Mouse (Mus musculus) hindbrain, embryonic 13.5 days (tissue): ENCODE measurements at regions not wholly inside any gene's neighbourhood (a gene's known extent, or its start where the extent isn't known, plus 50 kb on each side); places are given as distances from the start of the nearest gene placed in this dataset.

Experiments
- ATAC-seq: fragments of 200-750 bp; cut with Nextera tagmentation; 2 replicates; pipeline ENCODE4 v1.8.0; 2017; ENCODE audit warnings: moderate TSS enrichment; ENCODE audit not compliant: low FRiP score
- H3K27ac ChIP-seq: fragments of 300-500 bp; sonication (generic); 2 replicates; pipeline ENCODE4 v1.5.1; 2015; ENCODE audit warnings: inconsistent platforms, mild to moderate bottlenecking, moderate library complexity
- H3K27me3 ChIP-seq: fragments of 300-500 bp; sonication (generic); 2 replicates; pipeline ENCODE4 v1.6.1; 2015; ENCODE audit warnings: mild to moderate bottlenecking, inconsistent platforms
- H3K36me3 ChIP-seq: fragments of 300-500 bp; sonication (generic); 2 replicates; pipeline ENCODE4 v1.6.1; 2015; ENCODE audit warnings: mild to moderate bottlenecking, inconsistent platforms
- H3K4me1 ChIP-seq: fragments of 300-500 bp; sonication (generic); replicated peaks from 2 replicates; pipeline ENCODE4 v1.6.1; 2015; ENCODE audit warnings: inconsistent platforms
- H3K4me2 ChIP-seq: fragments of 300-500 bp; sonication (generic); 2 replicates; pipeline ENCODE4 v1.6.1; 2015; ENCODE audit warnings: inconsistent platforms, mild to moderate bottlenecking, moderate library complexity
- H3K4me3 ChIP-seq: fragments of 300-500 bp; sonication (generic); 2 replicates; pipeline ENCODE4 v1.5.1; 2015; ENCODE audit warnings: mild to moderate bottlenecking, inconsistent platforms
- H3K9ac ChIP-seq: fragments of 300-500 bp; sonication (generic); 2 replicates; pipeline ENCODE4 v1.6.1; 2015; ENCODE audit warnings: mild to moderate bottlenecking, inconsistent platforms
- H3K9me3 ChIP-seq: fragments of 300-500 bp; sonication (generic); 2 replicates; pipeline ENCODE4 v1.6.1; 2016; ENCODE audit warnings: inconsistent platforms
- whole genome bisulfite sequencing: fragments of 180-500 bp; shearing (Covaris S2); methylation state at CpG from one replicate; pipeline ENCODE4 v1.1.7; 2015; 5-methylcytosine and 5-hydroxymethylcytosine counted together

GRCm38 (mm10) chr14:33729115-33729884, 140.3 kb downstream of the Ptpn20 start:
- WGBS, result 50% methylated on average over 14 of the region's 14 CpGs
- H3K36me3 ChIP-seq, result no peaks in the 10 kb centered on the region
- peaks cover 20% of the 10 kb centered on the region for H3K4me1 ChIP-seq
- H3K4me2 ChIP-seq, result no peak overlapping the region
- no peak overlapping the region for H3K9ac ChIP-seq
- no peaks in the 10 kb centered on the region for H3K9me3 ChIP-seq
- 0 out of 2 replicates have a peak, but pooled peaks cover 3% of the 10 kb centered on the region for H3K27me3 ChIP-seq
- H3K4me3 ChIP-seq, result no peak overlapping the region
- H3K27ac ChIP-seq, result no peak overlapping the region
- ATAC-seq, result peak; percentile 43; the same call in 1 of the 2 replicates

DNA sequence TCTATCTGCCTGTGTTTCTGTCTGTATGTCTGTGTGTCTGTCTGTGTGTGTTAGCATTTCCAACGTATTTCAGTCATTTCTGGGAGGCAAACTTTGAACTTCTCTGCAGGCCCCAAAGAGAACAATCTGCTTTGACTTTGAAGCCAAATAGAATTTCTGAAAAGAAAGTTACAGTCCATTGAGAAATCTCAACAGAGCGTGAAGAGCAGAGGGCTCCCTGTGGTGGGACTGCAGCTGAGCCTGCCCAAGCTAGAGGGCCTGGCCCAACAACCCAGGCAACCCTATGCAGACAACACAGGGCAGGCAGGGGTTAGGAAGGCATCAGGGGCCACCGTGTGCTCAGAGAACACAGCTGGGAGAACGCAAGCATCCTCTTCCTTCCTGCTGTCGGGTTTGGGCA, 143.7 kb downstream of the Ptpn20 start:
- H3K4me1 ChIP-seq, result peaks cover 22% of the 10 kb centered on the region
- no peaks in the 10 kb centered on the region for H3K9me3 ChIP-seq
- H3K4me2 ChIP-seq, result no peak overlapping the region
- no peaks in the 10 kb centered on the region for H3K36me3 ChIP-seq
- H3K27ac ChIP-seq, result no peak overlapping the region
- 22% methylated on average over 5 of the region's 5 CpGs for WGBS
- no peak overlapping the region for H3K4me3 ChIP-seq
- H3K9ac ChIP-seq, result no peak overlapping the region
- 0 out of 2 replicates have a peak, but pooled peaks cover 3% of the 10 kb centered on the region for H3K27me3 ChIP-seq
- ATAC-seq, result no peak

GRCm38 (mm10) chr14:33734446-33735043, 145.5 kb downstream of the Ptpn20 start:
- H3K4me3 ChIP-seq, result no peak overlapping the region
- no peak overlapping the region for H3K27ac ChIP-seq
- 0 out of 2 replicates have a peak, but pooled peaks have one; percentile 52 for ATAC-seq
- no peaks in the 10 kb centered on the region for H3K9me3 ChIP-seq
- WGBS, result 51% methylated on average over 5 of the region's 5 CpGs
- H3K36me3 ChIP-seq, result no peaks in the 10 kb centered on the region
- H3K27me3 ChIP-seq, result 0 out of 2 replicates have a peak, but pooled peaks cover 3% of the 10 kb centered on the region
- H3K4me2 ChIP-seq, result no peak overlapping the region
- H3K9ac ChIP-seq, result no peak overlapping the region
- peaks cover 19% of the 10 kb centered on the region for H3K4me1 ChIP-seq

- Histone ChIP-seq H3K27me3 (no peaks in the 10 kb centered on the region), H3K4me2 (no peak overlapping the region), H3K9me3 (no peaks in the 10 kb centered on the region), H3K4me1 (peaks cover 15% of the 10 kb centered on the region), H3K36me3 (no peaks in the 10 kb centered on the region), H3K27ac (no peak overlapping the region), H3K9ac (no peak overlapping the region), H3K4me3 (no peak overlapping the region)
- 86% methylated on average over 3 of the region's 3 CpGs for WGBS
- no peak for ATAC-seq
Measured at GRCm38 (mm10) chr14:33735653-33736052, 146.6 kb downstream of the Ptpn20 start.

GRCm38 (mm10) chr14:33746181-33746580, 157.2 kb downstream of the Ptpn20 start:
- 87% methylated on average over 4 of the region's 4 CpGs for WGBS
- no peaks in the 10 kb centered on the region for H3K9me3 ChIP-seq
- no peaks in the 10 kb centered on the region for H3K27me3 ChIP-seq
- H3K36me3 ChIP-seq, result no peaks in the 10 kb centered on the region
- H3K4me1 ChIP-seq, result no peaks in the 10 kb centered on the region
- no peak overlapping the region for H3K27ac ChIP-seq
- no peak overlapping the region for H3K9ac ChIP-seq
- no peak for ATAC-seq
- H3K4me2 ChIP-seq, result no peak overlapping the region
- no peak overlapping the region for H3K4me3 ChIP-seq

DNA sequence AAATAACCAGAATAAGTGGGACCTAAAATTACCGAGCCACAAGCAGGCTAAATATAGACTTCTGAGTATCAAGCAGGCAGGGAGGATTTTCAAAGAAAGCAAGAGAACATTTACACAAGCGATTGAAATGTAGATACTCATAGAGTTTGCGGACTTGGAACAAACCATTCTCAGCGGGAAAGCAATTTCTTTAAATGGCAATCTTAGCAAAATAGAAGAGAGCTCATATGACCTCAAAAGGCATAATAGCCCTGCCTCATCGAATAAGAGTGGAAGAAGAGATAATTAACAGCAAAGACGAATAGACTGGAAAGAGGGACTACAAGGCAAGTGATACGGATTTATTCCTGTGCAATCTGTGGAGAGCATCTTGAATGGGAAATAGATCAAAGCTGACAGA, 163.7 kb upstream of the Gdf10 start:
- Histone ChIP-seq H3K4me2 (no peak overlapping the region), H3K4me1 (0 out of 2 replicates have a peak, but pooled peaks cover 4% of the 10 kb centered on the region), H3K4me3 (no peak overlapping the region), H3K27me3 (no peaks in the 10 kb centered on the region), H3K36me3 (no peaks in the 10 kb centered on the region), H3K9me3 (0 out of 2 replicates have a peak, but pooled peaks cover 6% of the 10 kb centered on the region), H3K9ac (no peak overlapping the region), H3K27ac (no peak overlapping the region)
- WGBS, result 60% methylated on average over 7 of the region's 7 CpGs
- ATAC-seq, result no peak

DNA sequence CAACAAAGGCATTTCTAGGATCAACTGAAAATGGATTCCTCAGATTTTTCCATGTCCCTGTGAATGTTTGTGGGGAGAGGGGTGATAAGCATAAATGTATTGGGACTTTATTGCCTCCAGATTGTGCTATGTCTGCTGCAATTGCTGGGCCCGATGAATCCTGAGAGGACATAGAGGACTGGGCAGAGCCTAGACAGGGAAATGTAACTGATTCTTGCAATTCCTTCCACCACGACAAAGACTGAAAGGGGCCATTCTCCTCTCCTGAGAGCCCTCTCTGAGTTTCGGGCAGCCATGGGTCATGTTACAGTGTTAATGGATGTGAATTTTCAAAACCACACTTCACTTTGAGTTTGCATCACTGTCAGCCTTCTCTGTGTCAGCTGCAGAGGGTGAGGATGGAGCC, 159.7 kb upstream of the Gdf10 start:
- no peaks in the 10 kb centered on the region for H3K27me3 ChIP-seq
- 0 out of 2 replicates have a peak, but pooled peaks cover 4% of the 10 kb centered on the region for H3K4me1 ChIP-seq
- no peaks in the 10 kb centered on the region for H3K9me3 ChIP-seq
- H3K4me2 ChIP-seq, result no peak overlapping the region
- 65% methylated on average over 3 of the region's 3 CpGs for WGBS
- no peak for ATAC-seq
- no peak overlapping the region for H3K4me3 ChIP-seq
- no peak overlapping the region for H3K27ac ChIP-seq
- no peak overlapping the region for H3K9ac ChIP-seq
- no peaks in the 10 kb centered on the region for H3K36me3 ChIP-seq

- Histone ChIP-seq H3K27me3 (no peaks in the 10 kb centered on the region), H3K4me2 (no peak overlapping the region), H3K27ac (no peak overlapping the region), H3K9me3 (no peaks in the 10 kb centered on the region), H3K4me1 (no peaks in the 10 kb centered on the region), H3K36me3 (no peaks in the 10 kb centered on the region), H3K9ac (no peak overlapping the region), H3K4me3 (no peak overlapping the region)
- WGBS, result 83% methylated on average over 1 of the region's 1 CpGs
- ATAC-seq, result no peak
Measured at GRCm38 (mm10) chr14:33765767-33766166, 157.6 kb upstream of the Gdf10 start.

DNA sequence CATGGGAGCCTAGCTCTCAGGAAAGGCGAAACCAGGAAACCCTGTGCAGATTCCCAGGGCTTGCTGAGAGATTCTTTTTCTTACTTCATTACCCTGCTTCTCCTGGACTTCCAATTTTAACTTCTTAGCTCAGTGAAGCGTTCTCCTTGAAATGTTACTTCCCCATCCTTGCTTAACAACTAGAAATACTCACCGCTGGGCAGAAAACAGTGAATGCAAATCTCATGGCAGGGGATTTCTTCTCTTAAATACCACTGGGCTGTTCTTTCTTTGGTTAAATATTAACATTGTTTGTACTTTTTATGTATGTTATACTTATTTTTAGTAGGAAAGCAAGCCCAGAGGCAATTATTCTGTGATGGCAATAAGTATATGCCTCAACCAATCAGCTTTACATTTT, 151.0 kb upstream of the Gdf10 start:
- no peak for ATAC-seq
- WGBS, result 91% methylated on average over 3 of the region's 3 CpGs
- no peak overlapping the region for H3K27ac ChIP-seq
- no peaks in the 10 kb centered on the region for H3K27me3 ChIP-seq
- H3K4me3 ChIP-seq, result no peak overlapping the region
- H3K36me3 ChIP-seq, result no peaks in the 10 kb centered on the region
- no peaks in the 10 kb centered on the region for H3K4me1 ChIP-seq
- H3K9me3 ChIP-seq, result no peaks in the 10 kb centered on the region
- H3K9ac ChIP-seq, result no peak overlapping the region
- no peak overlapping the region for H3K4me2 ChIP-seq

DNA sequence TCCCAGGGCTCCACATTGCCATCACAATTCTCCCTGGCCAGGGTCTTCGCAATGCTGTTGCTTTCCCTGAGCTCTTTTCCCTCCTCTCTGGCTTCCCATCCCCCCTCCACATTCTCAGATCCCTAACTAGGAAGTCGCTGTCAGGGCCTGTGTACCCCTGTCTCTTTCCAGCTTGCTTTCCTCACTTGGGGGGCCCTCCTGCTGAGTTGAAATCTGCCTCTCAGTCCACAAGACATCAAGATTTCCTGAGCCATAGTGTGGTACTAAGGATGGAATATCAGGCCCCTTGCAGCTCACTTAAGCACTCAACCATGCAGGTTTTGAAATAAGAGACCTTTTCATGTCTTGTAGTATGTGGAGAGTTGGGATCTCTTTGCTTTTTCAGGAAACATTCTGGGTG, 133.8 kb upstream of the Gdf10 start:
- 34% methylated on average over 2 of the region's 2 CpGs for WGBS

GRCm38 (mm10) chr14:33794262-33794661, 129.1 kb upstream of the Gdf10 start:
- no peak overlapping the region for H3K9ac ChIP-seq
- no peaks in the 10 kb centered on the region for H3K36me3 ChIP-seq
- peaks cover 13% of the 10 kb centered on the region; the same call in 1 of the 2 replicates for H3K4me1 ChIP-seq
- ATAC-seq, result no peak
- H3K9me3 ChIP-seq, result no peaks in the 10 kb centered on the region
- WGBS, result 81% methylated on average over 3 of the region's 3 CpGs
- H3K27ac ChIP-seq, result no peak overlapping the region
- H3K4me3 ChIP-seq, result no peak overlapping the region
- H3K27me3 ChIP-seq, result no peaks in the 10 kb centered on the region
- no peak overlapping the region for H3K4me2 ChIP-seq

More for the DNA sequence above, 133.8 kb upstream of the Gdf10 start:
- Histone ChIP-seq H3K4me3 (no peak overlapping the region), H3K9ac (no peak overlapping the region), H3K36me3 (no peaks in the 10 kb centered on the region), H3K27me3 (no peaks in the 10 kb centered on the region), H3K4me2 (no peak overlapping the region), H3K9me3 (no peaks in the 10 kb centered on the region), H3K27ac (no peak overlapping the region), H3K4me1 (no peaks in the 10 kb centered on the region)
- ATAC-seq, result no peak

DNA sequence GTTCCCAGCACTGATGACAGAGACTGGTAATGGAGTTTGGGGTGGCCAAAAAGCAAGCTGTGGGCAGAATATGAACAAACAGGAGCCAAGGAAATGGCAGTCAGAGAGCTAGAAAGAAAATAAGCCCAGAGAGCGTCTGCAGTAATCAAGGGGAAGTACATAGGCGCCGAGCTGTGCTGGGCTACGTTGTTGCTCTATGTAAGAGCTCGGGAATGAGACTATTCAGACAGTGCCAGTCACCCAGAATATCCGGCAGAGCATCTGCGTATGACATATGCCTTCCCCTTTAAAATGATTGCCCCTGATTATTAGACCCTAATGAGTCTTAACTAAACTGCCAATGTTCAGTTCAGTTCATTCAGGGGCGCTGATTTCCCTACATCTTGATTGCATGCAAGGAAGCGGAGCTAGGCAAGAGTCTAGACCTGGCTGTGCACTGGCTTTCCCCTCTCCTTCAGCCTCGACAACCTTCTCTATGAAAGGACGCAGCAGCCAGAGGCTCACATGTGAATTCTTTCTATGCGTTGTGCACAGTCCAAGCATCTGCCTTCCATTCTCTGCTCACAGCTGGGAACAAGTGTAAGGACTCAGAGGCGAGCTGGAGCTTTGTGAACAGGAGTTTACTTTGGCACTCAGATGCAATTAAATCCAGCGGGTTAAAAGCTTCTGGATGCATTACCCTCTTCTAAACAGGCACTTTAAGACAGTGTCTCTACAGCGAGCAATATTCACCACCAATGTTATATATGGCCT, 125.7 kb upstream of the Gdf10 start:
- H3K9ac ChIP-seq, result no peak overlapping the region
- H3K27ac ChIP-seq, result no peak overlapping the region
- H3K4me1 ChIP-seq, result peaks cover 13% of the 10 kb centered on the region; the same call in 1 of the 2 replicates
- no peak overlapping the region for H3K4me3 ChIP-seq
- no peak for ATAC-seq
- H3K36me3 ChIP-seq, result no peaks in the 10 kb centered on the region
- H3K27me3 ChIP-seq, result no peaks in the 10 kb centered on the region
- no peaks in the 10 kb centered on the region; the same call in 1 of the 2 replicates for H3K9me3 ChIP-seq
- 68% methylated on average over 15 of the region's 15 CpGs for WGBS
- H3K4me2 ChIP-seq, result no peak overlapping the region
